Mouse (Mus musculus) CH12.LX (cell line): ENCODE measurements around the gene Nptn. TPM values are rescaled to one million over a fixed set of nuclear protein-coding genes. Genes with fewer than 3 reads are reported as not detected.

ENCODE experiments used
- DNase-seq: peaks from one replicate; pipeline ENCODE4 v3.0.0-alpha.2; 2013; ENCODE audit errors: extremely low read depth
- H3K27ac ChIP-seq: 2 replicates; pipeline ENCODE4 v1.5.1; 2012; ENCODE audit warnings: low read depth, mild to moderate bottlenecking, control low read depth, moderate library complexity; ENCODE audit not compliant: insufficient read depth
- H3K27me3 ChIP-seq: replicated peaks from 2 replicates; pipeline ENCODE3; 2012; ENCODE audit warnings: inconsistent platforms
- H3K36me3 ChIP-seq, 2 experiments: replicated peaks in 1 of 2; 2 replicates each; pipeline versions ENCODE3 to v1.6.1; 2012; ENCODE audit warnings: inconsistent platforms in 1 of 2, low read length in 1 of 2, mild to moderate bottlenecking in 1 of 2, mixed read lengths in 1 of 2, moderate library complexity in 1 of 2; ENCODE audit not compliant: control insufficient read depth in 1 of 2, insufficient read depth in 1 of 2
- H3K4me1 ChIP-seq, 2 experiments: 2 replicates each; pipeline ENCODE4 v1.6.1; 2012; ENCODE audit warnings: inconsistent platforms in 1 of 2, moderate library complexity in 1 of 2; ENCODE audit not compliant: insufficient read depth in 2 of 2, control insufficient read depth in 1 of 2
- H3K4me2 ChIP-seq: 2 replicates; pipeline ENCODE4 v1.6.1; 2012; ENCODE audit warnings: low read depth, mild to moderate bottlenecking, control low read depth; ENCODE audit not compliant: poor library complexity, insufficient read depth, severe bottlenecking
- H3K4me3 ChIP-seq, 3 experiments: fragments of 150-350 bp in 1 of 3; sonication (generic) in 1 of 3; replicated peaks in 1 of 3; 2 replicates each; pipeline versions ENCODE3 to v1.5.1; 2011 to 2012; ENCODE audit warnings: low read depth in 2 of 3, low read length in 2 of 3, mild to moderate bottlenecking in 2 of 3, moderate library complexity in 2 of 3, control low read depth in 1 of 3, improper control_type of control experiment in 1 of 3, inconsistent platforms in 1 of 3, mixed read lengths in 1 of 3; ENCODE audit not compliant: poor library complexity in 1 of 3
- H3K79me2 ChIP-seq: replicated peaks from 2 replicates; pipeline ENCODE4 v1.6.1; 2012; ENCODE audit warnings: mild to moderate bottlenecking, moderate library complexity; ENCODE audit not compliant: control insufficient read depth, poor library complexity, insufficient read depth, severe bottlenecking; ENCODE audit errors: extremely low read depth
- H3K9ac ChIP-seq: 2 replicates; pipeline ENCODE4 v1.6.1; 2012; ENCODE audit warnings: low read depth, mild to moderate bottlenecking, control low read depth, moderate library complexity; ENCODE audit not compliant: insufficient read depth
- H3K9me3 ChIP-seq: replicated peaks from 2 replicates; pipeline ENCODE3; 2012; ENCODE audit warnings: low read length, inconsistent platforms, mixed read lengths
- BHLHE40 ChIP-seq: IDR thresholded peaks from 2 replicates; pipeline ENCODE4 v1.6.1; 2011; ENCODE audit warnings: mild to moderate bottlenecking, low read depth, low read length, improper control_type of control experiment
- CHD1 ChIP-seq: IDR thresholded peaks from 2 replicates; pipeline ENCODE4 v1.6.1; 2012; ENCODE audit warnings: low read depth, low read length, improper control_type of control experiment, inconsistent platforms
- CHD2 ChIP-seq: IDR thresholded peaks from 2 replicates; pipeline ENCODE4 v1.6.1; 2011; ENCODE audit warnings: low read length, improper control_type of control experiment
- CTCF ChIP-seq, 2 experiments: IDR thresholded peaks in 1 of 2; conservative IDR thresholded peaks in 1 of 2; 2 replicates each; pipeline ENCODE4 v1.5.1; 2011 to 2012; ENCODE audit warnings: low read depth in 2 of 2, low read length in 2 of 2, improper control_type of control experiment in 1 of 2, inconsistent platforms in 1 of 2, mild to moderate bottlenecking in 1 of 2, moderate library complexity in 1 of 2
- ETS1 ChIP-seq: conservative IDR thresholded peaks from 2 replicates; pipeline ENCODE4 v1.6.1; 2012; ENCODE audit warnings: low read depth, mild to moderate bottlenecking, inconsistent platforms, low read length, improper control_type of control experiment, moderate library complexity
- GABPA ChIP-seq: IDR thresholded peaks from 2 replicates; pipeline ENCODE4 v1.6.1; 2012; ENCODE audit warnings: low read depth, low read length, improper control_type of control experiment, inconsistent platforms; ENCODE audit not compliant: insufficient replicate concordance
- IRF4 ChIP-seq: IDR thresholded peaks from 2 replicates; pipeline ENCODE4 v1.6.1; 2014; ENCODE audit warnings: low read depth, mild to moderate bottlenecking, inconsistent platforms, low read length, improper control_type of control experiment
- JUN ChIP-seq: IDR thresholded peaks from 2 replicates; pipeline ENCODE4 v1.6.1; 2011; ENCODE audit warnings: low read depth, mild to moderate bottlenecking, low read length, improper control_type of control experiment, moderate library complexity; ENCODE audit not compliant: insufficient read depth
- MAFK ChIP-seq: IDR thresholded peaks from 2 replicates; pipeline ENCODE4 v1.6.1; 2011; ENCODE audit warnings: low read length, improper control_type of control experiment; ENCODE audit not compliant: insufficient replicate concordance
- MAZ ChIP-seq: IDR thresholded peaks from 2 replicates; pipeline ENCODE4 v1.6.1; 2012; ENCODE audit warnings: low read depth, mild to moderate bottlenecking, inconsistent platforms, low read length, improper control_type of control experiment, moderate library complexity
- MEF2A ChIP-seq: IDR thresholded peaks from 2 replicates; pipeline ENCODE4 v1.6.1; 2014; ENCODE audit warnings: low read depth, mild to moderate bottlenecking, inconsistent platforms, low read length, improper control_type of control experiment, borderline replicate concordance
- MXI1 ChIP-seq: IDR thresholded peaks from 2 replicates; pipeline ENCODE4 v1.6.1; 2011; ENCODE audit warnings: mild to moderate bottlenecking, low read depth, low read length, improper control_type of control experiment
- POLR2AphosphoS2 ChIP-seq: IDR thresholded peaks from 2 replicates; pipeline ENCODE4 v1.6.1; 2011; ENCODE audit warnings: low read depth, low read length, improper control_type of control experiment
- RCOR1 ChIP-seq: conservative IDR thresholded peaks from 2 replicates; pipeline ENCODE4 v1.6.1; 2012; ENCODE audit warnings: low read depth, mild to moderate bottlenecking, inconsistent platforms, low read length, improper control_type of control experiment
- SIN3A ChIP-seq: IDR thresholded peaks from 2 replicates; pipeline ENCODE4 v1.6.1; 2012; ENCODE audit warnings: low read length, improper control_type of control experiment, inconsistent platforms
- SMC3 ChIP-seq: IDR thresholded peaks from 2 replicates; pipeline ENCODE4 v1.6.1; 2011; ENCODE audit warnings: low read depth, low read length, improper control_type of control experiment
- TCF12 ChIP-seq: IDR thresholded peaks from 2 replicates; pipeline ENCODE4 v1.6.1; 2014; ENCODE audit warnings: low read depth, mild to moderate bottlenecking, inconsistent platforms, low read length, improper control_type of control experiment
- UBTF ChIP-seq: IDR thresholded peaks from 2 replicates; pipeline ENCODE4 v1.6.1; 2012; ENCODE audit warnings: low read depth, mild to moderate bottlenecking, inconsistent platforms, low read length, improper control_type of control experiment, moderate library complexity
- ZC3H11A ChIP-seq: IDR thresholded peaks from 2 replicates; pipeline ENCODE4 v1.6.1; 2012; ENCODE audit warnings: low read depth, mild to moderate bottlenecking, inconsistent platforms, low read length, improper control_type of control experiment
- ZMIZ1 ChIP-seq: IDR thresholded peaks from 2 replicates; pipeline ENCODE4 v1.6.1; 2012; ENCODE audit warnings: low read depth, mild to moderate bottlenecking, inconsistent platforms, low read length, improper control_type of control experiment
- dilution Hi-C: fragments of 300-500 bp; cut with MboI; formaldehyde crosslinking; loops from 2 replicates; pipeline ENCODE4 v1.14.3; 2020; ENCODE audit warnings: low sequenced_read_pairs; ENCODE audit not compliant: extremely low pct_unique_long_range_greater_than_20kb, extremely low pct_ligation_motif_present
- in situ Hi-C: fragments of 300-500 bp; cut with MboI; formaldehyde crosslinking; loops from 3 replicates; pipeline ENCODE4 v1.14.3; 2019; ENCODE audit warnings: low sequenced_read_pairs, low pct_ligation_motif_present, low pct_unique_long_range_greater_than_20kb, mixed read lengths
- polyA plus RNA-seq: library from polyadenylated mRNA; unstranded; fragments of >175 nt; gene quantifications from 2 replicates; pipeline ENCODE4 v1.2.1, GENCODE M21; 2012; ENCODE audit warnings: low read depth; ENCODE audit not compliant: insufficient read length
- total RNA-seq, 2 experiments: library from RNA; depleted of rRNA; stranded (reverse); fragments of 300-350 nt in 1 of 2; fragments of >200 nt in 1 of 2; gene quantifications; 2 replicates each; pipeline ENCODE4 v1.2.3; 2012 to 2014

Nptn gene
- total and polyA plus RNA-seq, 3 experiments = 48.4 to 184 (median 175) TPM

DNA sequence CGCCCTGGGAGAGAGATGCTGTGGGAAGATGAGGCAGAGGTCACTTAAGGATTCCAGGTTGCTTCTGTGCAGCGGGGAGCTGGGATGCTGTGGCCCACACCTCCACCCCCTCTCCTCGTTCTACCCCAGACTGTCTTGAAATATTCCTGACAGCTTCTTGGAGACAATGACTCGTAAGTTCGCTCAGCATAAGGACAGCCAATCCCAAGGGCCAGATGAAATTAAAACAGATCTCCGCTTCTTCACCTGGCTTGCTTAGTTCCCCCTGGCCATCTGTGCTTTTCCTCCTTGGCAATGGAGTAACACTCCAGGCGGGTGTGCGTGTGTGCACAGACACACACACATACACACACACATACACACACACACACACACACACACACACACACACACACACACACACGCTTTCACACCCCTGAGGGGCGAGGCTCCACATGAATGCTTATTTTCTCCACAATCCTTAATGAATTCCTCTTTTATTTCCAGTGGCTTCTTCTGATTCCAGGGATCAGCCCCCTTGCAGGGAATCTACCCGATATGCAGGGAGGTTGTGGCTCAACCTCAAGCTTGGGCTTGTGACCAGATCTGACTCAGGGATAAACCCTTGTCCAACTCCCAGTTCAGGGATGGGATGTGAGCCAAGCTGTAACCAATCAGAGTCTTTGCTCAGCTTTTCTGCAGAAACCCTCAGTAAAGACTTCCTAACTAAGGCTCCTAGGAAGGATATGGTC lies 35.2 kb upstream of the Nptn start:
- Histone ChIP-seq H3K4me3 (no peak overlapping the region), H3K36me3 (no peaks in the 10 kb centered on the region), H3K9me3 (no peaks in the 10 kb centered on the region), H3K9ac (no peak overlapping the region), H3K79me2 (no peaks in the 10 kb centered on the region), H3K27ac (no peak overlapping the region), H3K4me2 (no peak overlapping the region), H3K4me1 (peaks cover 14 to 46% of the 10 kb centered on the region in 2 experiments), H3K27me3 (no peaks in the 10 kb centered on the region)
- no peak for TF ChIP-seq ZMIZ1
- TF ChIP-seq GABPA = no peak
- no peak for TF ChIP-seq ETS1
- TF ChIP-seq POLR2AphosphoS2 = no peak
- TF ChIP-seq CHD2 = no peak
- no peak for TF ChIP-seq MXI1
- TF ChIP-seq SIN3A = no peak
- TF ChIP-seq MAFK = no peak
- no peak for TF ChIP-seq MAZ
- TF ChIP-seq UBTF = no peak
- TF ChIP-seq CHD1 = no peak
- TF ChIP-seq RCOR1 = no peak
- no peak for TF ChIP-seq SMC3
- no peak for TF ChIP-seq ZC3H11A
- TF ChIP-seq CTCF (conservative IDR thresholded peaks at IDR 0.05 in 1 of 2, IDR thresholded peaks at IDR 0.05 in 1 of 2; ENCODE audit: low read depth in 2 of 2, low read length in 2 of 2) = no peak
- dilution Hi-C loops = no loop called here
- in situ Hi-C loops = loop anchor here (10.0 kb wide), 2 partner anchors 108 to 328 kb away; no protein-coding TSS in a partner anchor
- DNase-seq = no peak

DNA sequence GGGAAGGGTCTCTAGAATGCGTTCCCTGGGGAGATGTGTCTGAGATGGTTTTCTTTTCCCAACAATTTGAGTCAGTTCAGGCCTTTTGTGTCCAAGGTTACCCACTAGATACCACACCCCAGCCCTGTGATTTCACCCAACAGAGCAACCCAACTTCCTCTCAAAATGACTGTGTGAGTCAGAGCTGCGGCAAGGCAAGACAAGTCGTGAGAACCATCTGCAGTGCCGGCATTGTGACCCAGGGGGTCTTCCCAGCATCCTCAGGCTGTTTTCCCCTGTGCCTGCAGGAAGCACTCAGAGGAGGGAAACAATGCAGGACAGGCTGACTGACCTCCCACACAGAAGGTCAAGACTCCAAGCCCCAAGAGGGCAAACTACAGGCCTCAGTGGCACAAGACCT lies 33.1 kb upstream of the Nptn start:
- Histone ChIP-seq H3K9me3 (no peaks in the 10 kb centered on the region), H3K9ac (no peak overlapping the region), H3K27me3 (no peaks in the 10 kb centered on the region), H3K27ac (no peak overlapping the region), H3K4me1 (peaks cover 14 to 55% of the 10 kb centered on the region in 2 experiments), H3K4me2 (no peak overlapping the region), H3K36me3 (no peaks in the 10 kb centered on the region), H3K4me3 (no peak overlapping the region), H3K79me2 (no peaks in the 10 kb centered on the region)
- in situ Hi-C loops = loop anchor here (10.0 kb wide), 2 partner anchors 106 to 326 kb away; no protein-coding TSS in a partner anchor
- TF ChIP-seq MAFK = no peak
- TF ChIP-seq ZMIZ1 = no peak
- TF ChIP-seq MEF2A = peak; percentile 28; the same call in 1 of the 2 replicates
- 0 out of 2 replicates have a peak, but pooled peaks have one; percentile 37 for TF ChIP-seq BHLHE40
- peak; percentile 49 for TF ChIP-seq ETS1
- TF ChIP-seq JUN = peak; percentile 29; the same call in 1 of the 2 replicates
- 0 out of 2 replicates have a peak, but pooled peaks have one; percentile 33 for TF ChIP-seq TCF12
- peak; percentile 87 for TF ChIP-seq IRF4
- peak; percentile 59 for DNase-seq
- dilution Hi-C loops = no loop called here
